Mouse (Mus musculus) stomach, postnatal 0 days (tissue): ENCODE results near the gene E2f3. TPM values are rescaled to one million over a fixed set of nuclear protein-coding genes. Genes with fewer than 3 reads are reported as not detected.

Experiments
- ATAC-seq: fragments of 200-750 bp; cut with Nextera tagmentation; 2 replicates; pipeline ENCODE4 v1.8.0; 2017; ENCODE audit not compliant: low FRiP score, low TSS enrichment
- DNase-seq: peaks from one replicate; pipeline ENCODE4 v3.0.0-alpha.2; 2016; ENCODE audit warnings: low spot score
- H3K27ac ChIP-seq: fragments of 300-500 bp; sonication (generic); replicated peaks from 2 replicates; pipeline ENCODE4 v1.5.1; 2014; ENCODE audit warnings: mild to moderate bottlenecking, control low read depth
- H3K27me3 ChIP-seq: fragments of 300-500 bp; sonication (generic); 2 replicates; pipeline ENCODE4 v1.6.1; 2014; ENCODE audit warnings: low read length; ENCODE audit not compliant: control insufficient read depth, insufficient read depth
- H3K36me3 ChIP-seq: fragments of 300-500 bp; sonication (generic); 2 replicates; pipeline ENCODE4 v1.6.1; 2014; ENCODE audit warnings: low read length, mixed read lengths; ENCODE audit not compliant: control insufficient read depth, insufficient read depth
- H3K4me1 ChIP-seq: fragments of 300-500 bp; sonication (generic); replicated peaks from 2 replicates; pipeline ENCODE4 v1.6.1; 2014; ENCODE audit warnings: antibody characterized with exemption; ENCODE audit not compliant: control insufficient read depth, insufficient read depth
- H3K4me2 ChIP-seq: fragments of 300-500 bp; sonication (generic); replicated peaks from 2 replicates; pipeline ENCODE4 v1.6.1; 2014; ENCODE audit warnings: low read depth, mild to moderate bottlenecking, control low read depth, moderate library complexity
- H3K4me3 ChIP-seq: fragments of 300-500 bp; sonication (generic); 2 replicates; pipeline ENCODE4 v1.5.1; 2014; ENCODE audit warnings: low read depth, low read length, control low read depth
- H3K9ac ChIP-seq: fragments of 300-500 bp; sonication (generic); 2 replicates; pipeline ENCODE4 v1.6.1; 2014; ENCODE audit warnings: mild to moderate bottlenecking, low read length, control low read depth, mixed read lengths
- H3K9me3 ChIP-seq: fragments of 300-500 bp; sonication (generic); 2 replicates; pipeline ENCODE4 v1.6.1; 2016; ENCODE audit warnings: low read length; ENCODE audit not compliant: control insufficient read depth
- CTCF ChIP-seq: IDR thresholded peaks from 2 replicates; pipeline ENCODE4 v1.5.1; 2016; ENCODE audit warnings: antibody characterized with exemption, low read depth, mild to moderate bottlenecking, moderate library complexity
- EP300 ChIP-seq: optimal IDR thresholded peaks from 2 replicates; pipeline ENCODE3; 2016; ENCODE audit warnings: antibody characterized with exemption
- WGBS: fragments of 180-500 bp; shearing (Covaris S2); extraction: QIAGEN DNeasy Blood & Tissue Kit; methylation state at CpG from one replicate; pipeline ENCODE4 v1.1.7; 2014; 5-methylcytosine and 5-hydroxymethylcytosine counted together
- polyA plus RNA-seq: library from polyadenylated mRNA; unstranded; fragments of >200 nt; fragmentation: Nextera tagmentation; extraction: Ambion mirVana; gene quantifications from 2 replicates; pipeline ENCODE4 v1.2.1, GENCODE M21; 2015

The E2f3 gene
- polyA plus RNA-seq, 1 experiment from 2014 or later, result 2.5 TPM

DNA sequence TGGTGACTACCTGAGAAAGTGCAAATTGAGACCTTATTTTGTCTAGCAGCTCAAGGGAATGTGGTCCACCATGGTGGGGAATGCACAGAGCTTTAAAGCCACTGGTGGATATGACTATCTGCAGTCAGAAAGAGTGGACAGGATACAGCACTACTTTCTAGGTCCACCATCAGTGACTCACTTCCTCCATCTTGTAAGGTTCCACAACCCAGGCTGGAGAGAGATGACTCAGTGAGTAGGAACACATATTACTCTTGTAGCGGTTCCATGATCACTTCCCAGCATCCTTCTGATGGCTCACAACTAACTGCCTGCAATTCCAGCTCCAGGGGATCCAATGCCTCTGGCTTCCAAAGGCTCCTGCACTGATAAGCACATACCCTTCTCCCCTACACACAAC is 82.5 kb downstream of the E2f3 start:
- ATAC-seq (no peak), DNase-seq (no peak)
- Histone ChIP-seq H3K36me3 (peaks cover under 1% of the 10 kb centered on the region; the same call in 1 of the 2 replicates), H3K9me3 (no peaks in the 10 kb centered on the region), H3K27me3 (no peaks in the 10 kb centered on the region), H3K27ac (no peak overlapping the region), H3K4me1 (no peaks in the 10 kb centered on the region), H3K9ac (no peak overlapping the region), H3K4me3 (no peak overlapping the region), H3K4me2 (no peak overlapping the region)
- 93% methylated on average over 1 of the region's 1 CpGs for WGBS
- TF ChIP-seq EP300, result no peak
- TF ChIP-seq CTCF, result no peak

DNA sequence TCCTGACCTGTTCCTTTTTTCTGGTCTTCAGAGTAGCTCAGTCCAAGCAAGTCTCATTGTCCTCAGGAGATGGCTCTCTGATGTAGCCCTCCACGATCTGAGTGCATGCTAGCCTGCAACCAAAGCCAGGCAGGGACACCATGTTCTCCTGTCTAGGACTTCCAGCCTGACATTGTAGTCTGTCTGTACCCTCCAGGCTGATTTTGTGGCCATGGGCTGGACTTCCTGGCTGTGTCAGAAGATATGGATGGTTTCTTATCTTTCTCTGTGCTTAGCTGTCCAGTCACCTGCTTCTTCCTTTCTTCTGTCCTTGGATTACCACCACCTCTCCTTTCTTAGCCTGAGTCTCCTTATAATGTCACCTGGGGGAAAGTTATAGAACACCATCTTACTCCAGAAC is 83.2 kb downstream of the E2f3 start:
- Histone ChIP-seq H3K4me3 (no peak overlapping the region), H3K27ac (no peak overlapping the region), H3K9me3 (no peaks in the 10 kb centered on the region), H3K27me3 (no peaks in the 10 kb centered on the region), H3K36me3 (no peaks in the 10 kb centered on the region), H3K9ac (no peak overlapping the region), H3K4me2 (no peak overlapping the region), H3K4me1 (no peaks in the 10 kb centered on the region)
- ATAC-seq, result no peak
- DNase-seq, result peak; percentile 9
- WGBS, result 100% methylated on average over 1 of the region's 1 CpGs
- TF ChIP-seq EP300, result no peak
- TF ChIP-seq CTCF, result no peak

DNA sequence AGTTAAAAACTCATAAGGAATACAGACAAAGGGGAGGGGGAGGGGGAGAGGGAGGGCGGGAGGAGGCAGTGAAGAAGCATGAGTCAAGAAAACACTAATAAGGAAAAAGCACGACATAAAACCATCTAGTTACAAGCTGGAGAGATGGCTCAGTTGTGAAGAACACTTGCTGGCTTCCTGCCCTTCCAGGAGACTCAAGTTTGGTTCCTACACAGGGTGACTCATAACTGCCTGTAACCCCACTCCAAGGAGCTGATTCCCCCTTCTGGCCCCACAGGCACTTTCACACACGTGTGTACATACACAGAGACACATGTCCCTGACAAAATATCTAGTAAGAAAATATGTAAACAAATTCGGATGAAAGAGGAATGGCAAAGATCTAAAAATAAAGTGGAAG is 84.2 kb downstream of the E2f3 start:
- ATAC-seq, result no peak
- H3K9ac ChIP-seq, result no peak overlapping the region
- no peaks in the 10 kb centered on the region for H3K27me3 ChIP-seq
- no peak for DNase-seq
- H3K27ac ChIP-seq, result no peak overlapping the region
- 53% methylated on average over 4 of the region's 4 CpGs for WGBS
- H3K9me3 ChIP-seq, result no peaks in the 10 kb centered on the region
- H3K4me2 ChIP-seq, result no peak overlapping the region
- H3K4me3 ChIP-seq, result no peak overlapping the region
- H3K4me1 ChIP-seq, result no peaks in the 10 kb centered on the region
- no peaks in the 10 kb centered on the region for H3K36me3 ChIP-seq
- TF ChIP-seq CTCF (no peak), EP300 (no peak)

DNA sequence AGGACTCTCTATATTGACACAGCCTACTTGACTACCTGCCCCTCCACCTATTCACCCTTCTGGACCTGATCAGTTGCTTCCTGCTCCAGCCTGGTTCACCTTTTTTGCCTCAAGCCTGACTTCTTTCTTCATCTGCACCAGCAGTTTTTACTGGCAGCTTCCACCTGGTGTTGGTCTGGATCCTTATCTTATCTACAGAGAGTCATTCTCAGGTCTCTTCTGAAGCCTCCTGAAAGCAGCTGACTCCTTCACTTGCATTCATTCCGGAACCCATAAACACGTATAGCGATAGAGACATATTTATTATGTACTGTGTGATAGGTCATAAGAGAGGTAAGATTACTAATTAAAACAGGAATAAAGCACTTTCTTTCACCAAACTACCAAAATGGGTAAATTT is 119.1 kb downstream of the E2f3 start:
- TF ChIP-seq CTCF, result no peak
- no peak for TF ChIP-seq EP300
- ATAC-seq (no peak), DNase-seq (no peak)
- H3K4me1 ChIP-seq, result no peaks in the 10 kb centered on the region
- H3K4me3 ChIP-seq, result no peak overlapping the region
- no peak overlapping the region for H3K4me2 ChIP-seq
- H3K27me3 ChIP-seq, result no peaks in the 10 kb centered on the region
- no peak overlapping the region for H3K9ac ChIP-seq
- WGBS, result 84% methylated on average over 3 of the region's 3 CpGs
- no peaks in the 10 kb centered on the region for H3K36me3 ChIP-seq
- H3K9me3 ChIP-seq, result no peaks in the 10 kb centered on the region
- no peak overlapping the region for H3K27ac ChIP-seq

DNA sequence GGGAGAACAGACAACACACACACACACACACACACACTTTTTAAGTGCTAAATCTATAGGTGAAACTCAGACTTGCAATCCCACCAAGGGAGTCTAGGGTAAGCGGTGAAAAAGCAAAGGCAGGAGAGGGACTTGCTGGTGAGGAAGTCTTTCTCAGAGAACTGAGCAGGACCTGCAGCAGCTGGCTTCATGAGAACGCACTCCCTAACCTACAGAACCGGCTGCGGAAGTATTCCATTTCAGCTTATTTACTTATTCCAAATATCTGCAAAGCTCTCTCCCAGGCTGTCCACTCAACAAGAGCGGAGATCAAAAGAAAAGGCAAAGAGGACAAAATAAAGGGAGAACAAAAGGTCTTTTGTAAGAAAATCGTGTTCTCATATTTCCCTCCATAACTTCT is 121.5 kb downstream of the E2f3 start:
- ATAC-seq (no peak; the same call in 1 of the 2 replicates), DNase-seq (peak; percentile 31)
- no peaks in the 10 kb centered on the region for H3K36me3 ChIP-seq
- H3K4me1 ChIP-seq, result no peaks in the 10 kb centered on the region
- TF ChIP-seq EP300 (no peak), CTCF (no peak)
- no peaks in the 10 kb centered on the region for H3K9me3 ChIP-seq
- H3K27ac ChIP-seq, result no peak overlapping the region
- H3K4me3 ChIP-seq, result no peak overlapping the region
- no peaks in the 10 kb centered on the region for H3K27me3 ChIP-seq
- no peak overlapping the region for H3K9ac ChIP-seq
- 25% methylated on average over 6 of the region's 6 CpGs for WGBS
- H3K4me2 ChIP-seq, result no peak overlapping the region

DNA sequence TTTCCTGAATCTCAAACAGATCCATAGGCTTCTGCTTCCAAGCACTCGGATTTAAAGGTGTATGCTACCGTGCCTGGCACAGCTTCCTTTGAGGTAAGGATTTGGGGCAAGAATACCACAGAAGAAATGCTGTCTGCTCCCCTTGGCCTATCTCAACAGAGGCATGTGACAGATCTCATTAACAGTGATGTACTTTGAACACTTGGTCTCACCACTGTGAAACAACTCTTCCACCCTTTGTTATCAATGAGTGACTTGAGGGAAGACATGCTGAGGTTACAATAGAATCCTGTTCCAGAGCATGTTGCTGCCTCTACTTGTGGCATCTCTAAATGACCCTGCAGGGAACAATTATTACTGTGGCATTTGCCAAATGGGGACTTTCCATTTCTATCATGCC is 125.8 kb downstream of the E2f3 start:
- WGBS, result 53% methylated on average over 2 of the region's 2 CpGs
- H3K4me1 ChIP-seq, result no peaks in the 10 kb centered on the region
- H3K4me2 ChIP-seq, result no peak overlapping the region
- no peak for DNase-seq
- H3K4me3 ChIP-seq, result no peak overlapping the region
- no peak for TF ChIP-seq EP300
- no peak for TF ChIP-seq CTCF
- no peak overlapping the region for H3K27ac ChIP-seq
- no peak overlapping the region for H3K9ac ChIP-seq
- no peak for ATAC-seq
- no peaks in the 10 kb centered on the region for H3K27me3 ChIP-seq
- H3K36me3 ChIP-seq, result no peaks in the 10 kb centered on the region
- no peaks in the 10 kb centered on the region for H3K9me3 ChIP-seq
